Mouse (Mus musculus): Measurements from ENCODE around the gene Gsdma3. TPM values are rescaled to one million over a fixed set of nuclear protein-coding genes. Genes with fewer than 3 reads are reported as not detected.

Gene Gsdma3
- polyA plus RNA-seq, 1 experiment from 2014 or later: not detected

- WGBS: under 1% methylated on average over 49 of the region's 49 CpGs
- Histone ChIP-seq H3K27ac (peak within 1 kb of the TSS; percentile 95), H3K4me1 (peaks cover 77% of the 10 kb centered on the region), H3K9me3 (no peaks in the 10 kb centered on the region), H3K4me3 (peak within 1 kb of the TSS; percentile 97), H3K36me3 (peaks cover 21% of the 10 kb centered on the region), H3K27me3 (ENCODE audit: insufficient read depth, poor library complexity, severe bottlenecking) (no peaks in the 10 kb centered on the region)
- DNase-seq (ENCODE audit: low spot score): peak; percentile 100
Measured at GRCm38 (mm10) chr11:98586892-98587563, 39.1 kb upstream of the Gsdma3 start, which contains the start of gene Ormdl3. Ormdl3 (minus strand) TSS chr11:98587368.

- H3K4me1 ChIP-seq: peaks cover 76% of the 10 kb centered on the region
- peak; percentile 94 for DNase-seq (ENCODE audit: low spot score)
- peaks cover 13% of the 10 kb centered on the region for H3K36me3 ChIP-seq
- no peaks in the 10 kb centered on the region for H3K9me3 ChIP-seq
- H3K27ac ChIP-seq: peak overlapping the region; percentile 95
- 5% methylated on average over 20 of the region's 20 CpGs for WGBS
- peak overlapping the region; percentile 97 for H3K4me3 ChIP-seq
- H3K27me3 ChIP-seq (ENCODE audit: insufficient read depth, poor library complexity, severe bottlenecking): peaks cover 3% of the 10 kb centered on the region; the same call in 1 of the 2 replicates
Measured at GRCm38 (mm10) chr11:98587684-98588546, 38.2 kb upstream of the Gsdma3 start.

DNA sequence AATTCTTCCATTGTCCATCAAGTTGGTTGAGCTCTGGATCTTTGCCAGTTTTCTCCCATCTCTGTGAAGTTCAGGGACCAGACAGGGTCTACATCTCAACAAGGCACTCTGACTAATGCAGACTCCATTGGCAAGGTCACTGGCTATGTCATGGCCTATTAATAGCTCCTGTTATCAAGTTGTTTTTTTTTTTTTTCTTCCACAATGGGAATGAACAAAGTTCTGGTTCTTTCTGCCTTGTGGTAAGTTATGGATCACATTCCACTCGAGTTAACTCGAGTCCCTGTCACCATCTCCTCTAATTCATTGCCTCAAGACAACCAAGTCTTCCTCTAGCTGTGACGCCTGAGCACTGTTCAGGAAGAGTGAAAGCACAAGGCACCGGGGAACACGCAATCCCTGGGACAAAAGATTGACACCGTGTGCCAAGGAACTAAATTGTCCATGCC is 37.3 kb upstream of the Gsdma3 start:
- Histone ChIP-seq H3K36me3 (0 out of 2 replicates have a peak, but pooled peaks cover 3% of the 10 kb centered on the region), H3K27ac (peak overlapping the region; percentile 95), H3K4me1 (peaks cover 70% of the 10 kb centered on the region), H3K4me3 (peak overlapping the region; percentile 97; the same call in 1 of the 2 replicates), H3K9me3 (no peaks in the 10 kb centered on the region), H3K27me3 (ENCODE audit: insufficient read depth, poor library complexity, severe bottlenecking) (peaks cover 3% of the 10 kb centered on the region; the same call in 1 of the 2 replicates)
- 38% methylated on average over 6 of the region's 6 CpGs for WGBS
- DNase-seq (ENCODE audit: low spot score): no peak

DNA sequence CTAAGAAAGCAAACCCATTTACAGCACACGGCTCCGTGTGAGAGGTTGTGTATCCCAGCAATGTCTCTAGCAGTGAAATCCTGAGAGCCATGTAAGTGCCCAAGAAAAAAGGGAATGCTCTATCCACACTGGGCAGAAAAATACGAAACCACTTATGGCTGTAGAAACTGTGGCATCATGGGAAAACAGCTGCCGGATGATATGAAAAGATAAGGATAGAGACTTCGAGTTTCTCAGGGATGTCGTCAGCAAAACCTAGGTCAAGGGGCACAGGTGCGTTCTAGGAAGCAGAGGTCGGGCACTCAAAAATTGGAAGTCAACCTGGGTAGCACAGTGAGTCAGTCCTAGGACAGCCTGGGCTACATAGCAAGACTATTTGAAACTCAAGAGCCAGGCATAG is 36.9 kb upstream of the Gsdma3 start:
- Histone ChIP-seq H3K27ac (peak overlapping the region; percentile 95), H3K36me3 (no peaks in the 10 kb centered on the region), H3K4me3 (no peak overlapping the region), H3K9me3 (no peaks in the 10 kb centered on the region), H3K4me1 (peaks cover 70% of the 10 kb centered on the region), H3K27me3 (ENCODE audit: insufficient read depth, poor library complexity, severe bottlenecking) (peaks cover 3% of the 10 kb centered on the region; the same call in 1 of the 2 replicates)
- WGBS: 69% methylated on average over 8 of the region's 8 CpGs
- no peak for DNase-seq (ENCODE audit: low spot score)

DNA sequence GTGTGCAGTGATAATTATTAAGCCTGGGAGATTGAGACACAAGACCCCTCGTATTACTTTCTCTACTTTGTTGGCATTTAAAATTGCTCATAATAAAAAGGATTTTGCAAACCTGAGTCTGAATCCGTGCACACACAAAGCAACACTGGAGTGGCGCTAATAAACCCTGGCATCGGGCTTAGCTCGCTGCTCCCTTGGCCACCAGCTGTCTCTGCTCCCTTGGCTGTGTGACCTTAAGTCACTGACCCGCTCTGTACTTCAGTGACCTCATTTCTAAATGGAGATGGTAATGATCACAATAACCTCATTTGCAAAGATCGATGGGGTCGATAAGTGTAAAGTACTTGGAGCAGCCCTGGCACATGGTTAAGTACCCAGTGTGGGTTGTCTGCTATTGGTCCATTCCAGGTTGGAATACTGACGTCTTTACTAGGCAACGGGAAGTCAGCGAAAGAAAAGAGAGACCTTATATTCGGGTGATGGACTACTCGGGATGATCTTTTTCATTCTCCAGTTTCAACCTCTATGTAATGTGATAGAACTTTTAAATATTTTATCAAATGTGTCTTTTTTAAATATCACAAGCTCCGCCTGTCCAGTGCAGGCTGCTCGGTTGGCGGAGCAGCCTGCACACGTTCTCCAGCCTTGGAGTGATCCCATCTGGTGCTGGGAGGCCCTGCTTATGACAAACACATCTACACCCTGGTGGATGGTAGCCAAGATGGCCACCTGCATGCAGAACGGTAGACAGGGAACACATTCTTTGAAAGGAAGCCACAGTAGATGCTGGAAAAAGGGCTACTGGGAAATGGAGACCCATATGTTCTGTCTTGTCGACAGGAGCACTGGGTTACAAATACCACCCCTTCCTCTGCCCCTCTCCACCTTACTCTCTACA is 35.4 kb upstream of the Gsdma3 start:
- Histone ChIP-seq H3K27ac (peak overlapping the region; percentile 9; the same call in 1 of the 2 replicates), H3K4me3 (no peak overlapping the region), H3K9me3 (no peaks in the 10 kb centered on the region), H3K36me3 (no peaks in the 10 kb centered on the region), H3K4me1 (peaks cover 57% of the 10 kb centered on the region), H3K27me3 (ENCODE audit: insufficient read depth, poor library complexity, severe bottlenecking) (peaks cover 3% of the 10 kb centered on the region; the same call in 1 of the 2 replicates)
- DNase-seq (ENCODE audit: low spot score): no peak
- 79% methylated on average over 19 of the region's 19 CpGs for WGBS

DNA sequence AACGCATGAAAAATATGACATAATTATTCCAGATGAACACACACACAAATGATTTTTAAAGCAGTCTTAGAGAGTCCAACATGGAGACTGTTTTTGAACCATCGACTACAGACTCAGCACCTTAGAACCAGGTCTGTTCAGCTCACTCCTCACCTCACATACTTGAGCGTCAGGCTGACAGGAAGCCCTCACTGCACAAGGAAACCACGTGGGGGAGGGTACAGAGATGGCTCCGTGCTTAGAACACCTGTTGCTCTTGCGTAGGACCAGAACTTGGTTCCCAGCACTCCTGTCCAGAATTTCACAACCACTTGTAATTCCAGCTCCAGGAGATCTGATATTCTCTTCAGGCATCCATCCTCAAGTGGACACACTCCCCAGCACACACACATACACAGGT is 31.1 kb upstream of the Gsdma3 start:
- Histone ChIP-seq H3K9me3 (no peaks in the 10 kb centered on the region), H3K36me3 (no peaks in the 10 kb centered on the region), H3K27me3 (ENCODE audit: insufficient read depth, poor library complexity, severe bottlenecking) (peaks cover 28% of the 10 kb centered on the region), H3K4me1 (peaks cover 34% of the 10 kb centered on the region), H3K27ac (no peak overlapping the region), H3K4me3 (no peak overlapping the region)
- 78% methylated on average over 6 of the region's 6 CpGs for WGBS
- no peak for DNase-seq (ENCODE audit: low spot score)

DNA sequence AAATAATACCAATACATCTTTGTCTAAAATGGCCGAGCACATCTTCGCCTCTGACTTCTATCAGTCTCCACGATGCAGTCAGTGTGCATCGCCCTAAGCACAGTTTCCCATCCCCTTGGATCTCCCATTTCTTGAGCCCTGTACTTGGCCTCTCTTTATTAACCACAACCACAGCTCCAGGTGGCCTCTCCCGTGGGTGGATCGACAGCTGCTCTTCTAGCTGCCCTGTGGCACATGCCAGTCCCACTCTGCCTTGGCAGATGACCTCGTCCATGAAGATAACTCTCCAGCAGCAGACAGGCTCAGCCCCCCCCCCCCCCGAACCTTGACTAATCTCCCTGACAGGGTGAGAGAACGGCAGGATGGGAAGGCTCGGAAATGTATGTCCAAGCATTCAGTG is 30.7 kb upstream of the Gsdma3 start:
- Histone ChIP-seq H3K9me3 (no peaks in the 10 kb centered on the region), H3K27ac (no peak overlapping the region), H3K27me3 (ENCODE audit: insufficient read depth, poor library complexity, severe bottlenecking) (peaks cover 32% of the 10 kb centered on the region), H3K36me3 (no peaks in the 10 kb centered on the region), H3K4me1 (peaks cover 35% of the 10 kb centered on the region), H3K4me3 (no peak overlapping the region)
- WGBS: 70% methylated on average over 10 of the region's 10 CpGs
- no peak for DNase-seq (ENCODE audit: low spot score)

- no peaks in the 10 kb centered on the region for H3K9me3 ChIP-seq
- H3K4me3 ChIP-seq: no peak overlapping the region
- H3K27me3 ChIP-seq (ENCODE audit: insufficient read depth, poor library complexity, severe bottlenecking): peaks cover 35% of the 10 kb centered on the region
- no peak for DNase-seq (ENCODE audit: low spot score)
- no peaks in the 10 kb centered on the region for H3K36me3 ChIP-seq
- 78% methylated on average over 3 of the region's 3 CpGs for WGBS
- peaks cover 39% of the 10 kb centered on the region for H3K4me1 ChIP-seq
- no peak overlapping the region for H3K27ac ChIP-seq
Measured at GRCm38 (mm10) chr11:98595955-98596354, 30.2 kb upstream of the Gsdma3 start.

- 31% methylated on average over 6 of the region's 6 CpGs for WGBS
- Histone ChIP-seq H3K27ac (no peak overlapping the region), H3K36me3 (no peaks in the 10 kb centered on the region), H3K9me3 (no peaks in the 10 kb centered on the region), H3K4me1 (peaks cover 47% of the 10 kb centered on the region), H3K4me3 (no peak overlapping the region), H3K27me3 (ENCODE audit: insufficient read depth, poor library complexity, severe bottlenecking) (peaks cover 32% of the 10 kb centered on the region)
- peak; percentile 85 for DNase-seq (ENCODE audit: low spot score)
Measured at GRCm38 (mm10) chr11:98597363-98597762, 28.8 kb upstream of the Gsdma3 start.

- no peak for DNase-seq (ENCODE audit: low spot score)
- WGBS: 79% methylated on average over 8 of the region's 8 CpGs
- Histone ChIP-seq H3K4me1 (peaks cover 45% of the 10 kb centered on the region), H3K27ac (peak within 1 kb of the TSS; percentile 32), H3K4me3 (peak within 1 kb of the TSS; percentile 30), H3K9me3 (no peaks in the 10 kb centered on the region), H3K27me3 (ENCODE audit: insufficient read depth, poor library complexity, severe bottlenecking) (peaks cover 32% of the 10 kb centered on the region), H3K36me3 (no peaks in the 10 kb centered on the region)
Measured at GRCm38 (mm10) chr11:98597991-98598390, 28.2 kb upstream of the Gsdma3 start, which contains the start of gene Lrrc3c. Lrrc3c (plus strand) TSS chr11:98598291.

DNA sequence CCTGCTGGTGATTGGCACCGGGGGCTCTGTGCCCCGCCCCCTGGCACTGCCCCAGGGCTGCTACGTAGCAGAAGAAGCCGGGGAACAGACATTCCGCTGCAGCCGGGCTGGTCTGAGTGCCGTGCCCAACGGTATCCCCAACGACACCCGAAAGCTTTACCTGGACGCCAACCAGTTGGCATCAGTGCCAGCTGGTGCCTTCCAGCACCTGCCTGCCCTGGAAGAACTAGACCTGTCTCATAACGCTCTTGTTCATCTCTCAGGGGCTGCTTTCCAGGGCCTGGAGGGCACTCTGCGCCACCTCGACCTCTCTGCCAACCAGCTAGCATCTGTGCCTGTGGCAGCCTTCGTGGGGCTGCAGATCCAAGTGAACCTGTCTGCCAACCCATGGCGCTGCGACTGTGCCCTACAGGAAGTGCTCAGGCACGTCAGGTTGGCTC is 27.3 kb upstream of the Gsdma3 start:
- Histone ChIP-seq H3K4me1 (peaks cover 43% of the 10 kb centered on the region), H3K27ac (peak overlapping the region; percentile 32), H3K36me3 (no peaks in the 10 kb centered on the region), H3K9me3 (no peaks in the 10 kb centered on the region), H3K27me3 (ENCODE audit: insufficient read depth, poor library complexity, severe bottlenecking) (peaks cover 32% of the 10 kb centered on the region), H3K4me3 (peak overlapping the region; percentile 30)
- WGBS: 61% methylated on average over 18 of the region's 18 CpGs
- no peak for DNase-seq (ENCODE audit: low spot score)

DNA sequence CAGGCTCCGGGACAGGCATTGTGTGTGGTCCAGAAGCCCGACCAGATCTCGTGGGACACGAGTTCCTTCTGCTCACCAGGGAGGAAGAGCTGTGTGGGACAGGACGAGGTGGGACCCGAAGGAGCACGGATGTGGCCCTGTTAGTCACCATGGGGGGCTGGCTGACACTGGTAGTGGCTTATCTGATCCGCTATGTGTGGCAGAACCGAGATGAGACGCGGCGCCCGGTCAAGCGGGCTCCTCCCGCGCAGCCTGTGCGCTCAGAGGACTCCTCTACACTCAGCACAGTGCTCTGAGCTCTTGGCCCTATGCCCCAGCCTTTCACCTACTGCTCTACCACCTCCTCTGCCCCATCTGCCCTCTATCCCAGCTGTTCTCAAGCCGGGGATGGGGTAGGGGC is 26.9 kb upstream of the Gsdma3 start:
- H3K36me3 ChIP-seq: no peaks in the 10 kb centered on the region
- H3K4me3 ChIP-seq: peak overlapping the region; percentile 30
- no peaks in the 10 kb centered on the region for H3K9me3 ChIP-seq
- peaks cover 39% of the 10 kb centered on the region for H3K4me1 ChIP-seq
- H3K27ac ChIP-seq: peak overlapping the region; percentile 32
- WGBS: 17% methylated on average over 18 of the region's 18 CpGs
- DNase-seq (ENCODE audit: low spot score): no peak
- H3K27me3 ChIP-seq (ENCODE audit: insufficient read depth, poor library complexity, severe bottlenecking): peaks cover 32% of the 10 kb centered on the region

Measured in heart, embryonic 10.5 days (tissue).